Mouse (Mus musculus): ENCODE results near the gene Dock7.

DNA sequence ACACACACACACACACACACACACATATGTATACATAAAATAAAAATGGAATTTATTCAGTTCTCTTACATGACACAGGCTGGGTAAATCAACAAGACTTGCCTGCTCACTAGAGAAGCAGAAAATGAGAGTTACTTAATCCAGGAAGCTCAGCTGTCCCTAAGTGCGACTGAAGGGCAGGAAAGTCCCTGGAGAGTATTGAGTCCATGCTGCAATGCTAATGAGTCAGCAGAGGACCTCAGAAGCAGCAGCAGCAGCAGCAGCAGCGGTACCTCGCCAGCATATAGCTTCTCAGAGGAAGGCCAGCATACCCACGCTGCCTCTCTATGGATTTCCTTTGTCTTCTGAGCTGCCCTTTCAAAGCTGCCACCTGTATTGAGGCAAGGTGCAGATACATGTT, 42.8 kb upstream of the Dock7 start:
- TF ChIP-seq POLR2A (IDR thresholded peaks at IDR 0.05; ENCODE audit: borderline replicate concordance, extremely low read depth, low read depth, low read length): no peak
- TF ChIP-seq CTCF (IDR thresholded peaks at IDR 0.05; ENCODE audit: insufficient read depth, low read length): no peak
